Mouse (Mus musculus): Measurements from ENCODE around the gene Pkp3.

Gene Pkp3

DNA sequence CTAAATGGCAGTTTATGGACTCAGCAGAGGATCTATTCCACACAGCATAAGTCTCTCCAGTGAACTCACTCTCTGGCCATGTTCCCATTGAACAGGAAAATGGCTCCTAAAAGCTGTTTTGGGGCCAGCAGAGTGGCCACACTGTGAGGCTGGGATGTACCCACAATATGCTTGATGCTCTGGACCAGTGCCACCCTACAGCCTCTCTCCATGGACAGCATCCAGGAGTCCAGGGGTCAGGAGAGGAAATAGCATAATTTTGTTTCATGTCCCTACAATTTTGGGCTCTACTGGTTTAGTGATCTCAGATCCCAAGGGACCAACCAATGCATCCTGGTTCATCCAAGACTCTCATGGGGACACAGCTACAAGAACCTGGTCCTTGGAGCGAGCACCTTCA, 20.5 kb upstream of the Pkp3 start:
- no peak for DNase-seq (ENCODE audit: low spot score in 2 of 2)

DNA sequence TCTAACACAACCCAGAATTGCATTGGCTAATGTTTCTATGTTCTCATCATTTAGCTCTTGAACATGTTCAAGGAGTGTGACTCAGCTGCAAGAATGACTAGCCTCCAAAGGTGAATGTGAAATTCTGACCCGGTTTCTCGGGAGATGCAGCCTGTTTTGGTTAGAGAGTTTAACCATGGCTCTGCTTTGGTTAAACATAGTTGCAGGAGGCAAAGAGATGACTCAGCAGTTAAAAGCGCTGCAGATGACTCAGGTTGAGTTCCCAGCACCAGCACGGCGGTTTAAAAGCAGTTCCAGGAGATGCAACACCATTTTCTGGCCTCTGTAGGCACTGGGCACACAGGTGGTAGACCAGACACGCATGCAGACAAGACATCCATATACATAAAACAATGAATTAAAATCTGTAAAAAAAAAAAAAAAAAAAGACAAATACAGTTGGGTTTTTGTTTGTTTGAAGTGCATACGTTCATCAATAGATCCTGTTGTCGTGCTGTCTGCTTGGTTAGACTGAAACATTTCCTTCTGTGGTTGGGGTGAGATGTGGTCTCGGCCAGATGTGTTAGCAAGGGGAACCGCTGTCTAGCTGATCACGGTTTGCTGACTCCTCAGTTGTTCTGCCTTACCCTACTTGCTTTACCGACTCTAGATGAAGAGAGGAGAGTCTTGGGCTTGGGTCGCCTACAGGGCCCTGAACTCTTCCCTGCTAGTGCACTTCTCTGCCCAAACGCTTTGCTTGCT, 19.2 kb upstream of the Pkp3 start:
- no peak for DNase-seq (ENCODE audit: low spot score in 2 of 2)

DNA sequence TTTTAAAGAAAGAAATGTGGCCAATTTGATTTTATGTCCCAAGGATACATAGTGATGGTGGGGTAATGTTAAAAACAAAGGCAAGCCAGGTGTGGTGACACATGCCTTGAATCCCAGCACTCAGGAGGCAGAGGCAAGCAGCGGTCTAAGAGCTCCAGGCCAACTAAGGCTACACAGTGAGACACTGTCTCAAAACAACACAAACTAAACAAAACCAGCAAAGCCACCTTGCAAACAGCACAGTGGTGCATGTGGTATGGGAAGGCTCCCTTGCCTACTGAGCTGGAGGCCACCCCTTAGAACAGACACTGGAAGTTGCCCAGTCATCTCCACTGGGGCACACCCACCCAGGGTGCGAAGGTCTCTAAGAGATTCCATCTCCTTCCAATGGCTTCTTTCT, 18.1 kb upstream of the Pkp3 start:
- DNase-seq (ENCODE audit: low spot score in 2 of 2) = no peak

DNA sequence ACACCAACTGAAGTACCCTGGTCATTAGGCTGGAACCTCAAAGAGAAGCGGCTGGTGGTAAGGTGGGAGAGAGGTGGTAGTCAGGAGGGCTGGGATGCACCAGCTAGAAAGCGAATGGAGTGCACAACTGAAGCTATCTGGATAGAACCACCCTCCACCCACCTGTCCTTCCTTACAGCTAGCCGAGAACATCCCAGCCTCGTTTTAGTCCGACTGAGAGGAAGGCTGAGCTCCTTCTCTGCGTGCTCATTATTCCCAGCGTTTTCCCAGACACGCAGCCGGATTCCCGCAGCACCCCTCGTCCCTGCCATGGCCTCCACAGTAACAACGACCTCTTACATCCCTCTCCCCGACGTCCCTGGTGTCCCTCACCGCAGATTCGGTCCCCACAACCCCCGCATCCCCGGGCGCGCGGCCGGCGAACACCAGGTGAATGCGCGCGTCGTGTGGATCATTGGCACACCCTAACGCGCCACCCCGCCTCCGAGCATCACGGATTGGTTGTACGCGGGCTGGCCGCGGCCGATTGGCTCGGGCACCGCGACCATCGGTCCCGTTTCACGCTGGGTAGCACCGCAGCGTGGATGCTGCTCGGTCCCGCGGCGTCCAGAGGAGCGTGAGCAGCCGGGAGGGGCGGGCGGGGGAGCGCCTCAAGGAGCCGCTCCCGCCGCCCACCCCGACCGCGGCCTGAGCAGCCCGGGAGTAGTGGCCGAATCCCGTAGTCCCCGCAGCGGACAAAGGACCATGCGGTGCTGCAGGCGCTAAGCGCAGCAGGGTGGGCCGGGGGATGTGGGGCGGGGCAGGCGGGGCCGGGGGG, 17.4 kb upstream of the Pkp3 start, which contains the start of gene B4galnt4:
B4galnt4 (plus strand) TSS at position 679 of the 817 bp plus-strand sequence.
- peak in 1 of 2 experiments; percentile 30 for DNase-seq (ENCODE audit: low spot score in 2 of 2)

DNA sequence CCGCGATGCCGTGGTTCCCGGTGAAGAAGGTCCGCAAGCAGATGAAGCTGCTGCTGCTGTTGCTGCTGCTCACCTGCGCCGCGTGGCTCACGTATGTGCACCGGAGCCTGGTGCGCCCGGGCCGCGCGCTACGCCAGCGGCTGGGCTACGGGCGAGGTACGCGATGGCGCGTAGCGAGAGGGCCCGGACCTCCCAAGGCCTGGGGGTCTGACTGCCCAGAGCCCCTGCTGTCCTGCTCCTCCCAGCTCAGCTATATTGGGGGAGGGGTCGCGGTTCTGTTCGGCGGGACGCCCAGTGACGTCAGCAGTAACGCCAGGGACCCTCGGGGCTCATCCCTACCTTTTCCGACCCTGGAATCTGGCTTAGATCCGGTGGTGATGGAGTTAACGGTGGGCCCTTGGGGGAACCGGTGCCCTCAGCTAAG, 16.7 kb upstream of the Pkp3 start:
- DNase-seq (ENCODE audit: low spot score in 2 of 2) = no peak

DNA sequence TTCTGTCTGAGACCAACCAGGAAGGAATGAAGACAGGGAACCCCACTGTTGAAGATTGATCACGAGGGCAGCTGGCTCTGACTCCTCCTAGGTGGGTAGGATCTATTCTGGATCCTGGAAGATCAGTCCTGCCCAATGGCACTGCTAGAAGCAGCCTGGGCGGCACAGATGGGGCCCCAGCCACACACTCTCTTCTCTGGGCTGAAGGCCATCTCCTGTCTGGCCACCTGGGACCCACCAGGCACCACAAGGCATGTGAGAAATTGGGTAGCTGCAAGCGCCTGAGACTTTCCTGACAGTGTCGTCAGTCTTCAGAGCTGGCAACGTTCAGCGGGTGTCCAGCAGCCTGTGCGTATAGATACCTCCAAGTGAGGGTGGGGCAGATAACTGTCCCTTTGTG, 15.5 kb upstream of the Pkp3 start:
- DNase-seq (ENCODE audit: low spot score in 2 of 2) = no peak

DNA sequence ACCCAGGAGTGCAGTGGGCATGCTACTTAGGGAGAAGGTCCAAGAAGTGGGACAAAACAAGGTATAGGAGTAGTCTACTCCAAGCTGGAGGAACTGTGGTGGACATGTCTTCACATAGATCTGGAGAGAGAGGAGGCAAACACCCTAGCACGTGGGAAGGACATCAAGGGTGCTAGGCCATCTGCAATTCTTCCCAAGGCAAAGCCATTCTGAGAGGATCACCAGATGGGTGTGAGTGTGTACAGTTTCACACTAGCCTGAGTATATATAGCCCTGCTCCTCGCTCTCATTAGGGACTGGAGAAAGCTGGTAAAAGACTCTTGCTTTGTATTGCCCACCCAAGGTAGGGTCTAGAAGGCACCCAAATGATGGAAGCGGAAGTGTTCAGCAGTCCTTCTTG, 14.7 kb upstream of the Pkp3 start:
- DNase-seq (ENCODE audit: low spot score in 2 of 2) = no peak

DNA sequence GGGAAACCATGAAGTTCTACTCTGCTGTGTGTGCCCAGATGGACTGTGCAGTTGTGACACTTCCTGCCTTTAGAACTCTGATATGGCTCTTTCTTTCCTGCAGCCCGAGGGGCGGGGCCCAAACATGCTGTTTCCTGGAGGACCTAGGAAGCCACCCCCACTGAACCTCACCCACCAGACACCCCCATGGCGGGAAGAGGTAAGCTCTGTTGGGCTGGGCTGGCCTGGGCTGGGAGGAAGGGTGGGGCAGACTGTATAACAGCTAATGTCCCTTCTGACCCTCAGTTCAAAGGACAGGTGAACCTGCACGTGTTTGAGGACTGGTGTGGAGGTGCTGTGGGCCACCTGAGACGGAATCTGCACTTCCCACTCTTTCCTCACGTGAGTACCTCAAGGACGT, 13.8 kb upstream of the Pkp3 start:
- peak in 1 of 2 experiments; percentile 32 for DNase-seq (ENCODE audit: low spot score in 2 of 2)

DNA sequence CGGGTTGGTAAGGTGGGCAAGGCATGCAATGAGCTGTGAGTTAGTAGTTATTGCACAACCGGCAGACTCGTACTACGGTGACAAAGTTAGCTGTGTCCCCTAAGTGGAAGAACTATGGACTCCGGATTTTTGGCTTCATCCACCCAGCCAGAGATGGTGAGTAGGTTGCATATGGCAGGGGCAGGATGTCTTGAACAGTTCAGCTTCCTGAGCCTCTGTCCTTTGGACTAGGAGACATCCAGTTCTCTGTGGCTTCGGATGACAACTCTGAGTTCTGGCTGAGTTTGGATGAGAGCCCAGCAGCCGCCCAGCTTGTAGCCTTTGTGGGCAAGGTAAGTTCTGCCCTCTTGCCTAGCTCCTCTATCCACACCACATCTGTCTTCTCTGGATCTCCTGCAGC, 13.4 kb upstream of the Pkp3 start:
- DNase-seq (ENCODE audit: low spot score in 2 of 2) = no peak

DNA sequence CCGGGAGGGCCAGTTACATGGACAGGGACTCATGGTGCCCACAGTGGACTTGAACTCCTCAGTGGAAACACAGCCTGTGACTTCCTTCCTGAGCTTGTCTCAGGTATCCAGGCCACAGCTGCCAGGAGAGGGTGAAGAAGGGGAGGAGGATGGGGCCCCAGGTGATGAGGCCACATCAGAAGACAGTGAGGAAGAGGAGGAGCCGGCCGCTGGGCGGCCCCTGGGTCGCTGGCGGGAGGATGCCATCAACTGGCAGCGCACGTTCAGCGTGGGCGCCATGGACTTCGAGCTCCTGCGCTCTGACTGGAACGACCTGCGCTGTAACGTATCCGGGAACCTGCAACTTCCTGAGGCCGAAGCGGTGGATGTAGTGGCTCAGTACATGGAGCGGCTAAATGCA, 9.7 kb upstream of the Pkp3 start:
- no peak for DNase-seq (ENCODE audit: low spot score in 2 of 2)

DNA sequence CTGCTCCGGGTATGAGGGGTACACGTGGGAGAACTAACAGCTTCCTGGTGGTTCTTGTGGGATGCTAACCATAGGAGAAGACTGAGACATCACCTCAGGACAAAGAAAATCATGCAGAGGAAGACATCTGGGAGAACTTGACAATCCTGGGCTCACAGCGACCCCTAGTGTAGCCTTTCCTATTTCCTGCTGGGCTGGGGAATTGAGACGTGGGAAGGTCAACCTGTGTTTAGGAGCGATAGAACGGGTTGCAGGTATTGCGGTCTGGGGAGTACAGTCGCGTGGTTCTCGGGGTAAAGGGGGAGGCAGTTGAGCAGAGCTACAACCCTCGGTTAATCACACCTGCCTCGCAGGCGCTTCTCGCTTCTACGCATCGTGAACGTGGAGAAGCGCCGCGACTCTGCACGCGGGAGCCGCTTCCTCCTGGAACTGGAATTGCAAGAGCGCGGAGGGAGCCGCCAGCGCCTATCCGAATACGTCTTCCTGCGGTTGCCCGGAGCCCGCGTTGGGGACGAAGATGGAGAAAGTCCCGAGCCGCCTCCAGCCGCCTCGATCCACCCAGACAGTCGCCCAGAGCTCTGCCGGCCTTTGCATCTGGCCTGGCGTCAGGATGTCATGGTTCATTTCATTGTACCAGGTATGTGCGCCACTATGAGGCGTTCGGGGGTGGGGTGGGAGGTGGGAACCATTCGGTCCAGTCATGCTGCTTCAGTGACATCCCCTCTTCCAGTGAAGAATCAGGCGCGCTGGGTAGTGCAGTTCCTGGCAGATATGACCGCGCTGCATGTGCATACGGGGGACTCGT, 7.8 kb upstream of the Pkp3 start:
- peak; percentile 46 to 47 for DNase-seq (ENCODE audit: low spot score in 2 of 2)

DNA sequence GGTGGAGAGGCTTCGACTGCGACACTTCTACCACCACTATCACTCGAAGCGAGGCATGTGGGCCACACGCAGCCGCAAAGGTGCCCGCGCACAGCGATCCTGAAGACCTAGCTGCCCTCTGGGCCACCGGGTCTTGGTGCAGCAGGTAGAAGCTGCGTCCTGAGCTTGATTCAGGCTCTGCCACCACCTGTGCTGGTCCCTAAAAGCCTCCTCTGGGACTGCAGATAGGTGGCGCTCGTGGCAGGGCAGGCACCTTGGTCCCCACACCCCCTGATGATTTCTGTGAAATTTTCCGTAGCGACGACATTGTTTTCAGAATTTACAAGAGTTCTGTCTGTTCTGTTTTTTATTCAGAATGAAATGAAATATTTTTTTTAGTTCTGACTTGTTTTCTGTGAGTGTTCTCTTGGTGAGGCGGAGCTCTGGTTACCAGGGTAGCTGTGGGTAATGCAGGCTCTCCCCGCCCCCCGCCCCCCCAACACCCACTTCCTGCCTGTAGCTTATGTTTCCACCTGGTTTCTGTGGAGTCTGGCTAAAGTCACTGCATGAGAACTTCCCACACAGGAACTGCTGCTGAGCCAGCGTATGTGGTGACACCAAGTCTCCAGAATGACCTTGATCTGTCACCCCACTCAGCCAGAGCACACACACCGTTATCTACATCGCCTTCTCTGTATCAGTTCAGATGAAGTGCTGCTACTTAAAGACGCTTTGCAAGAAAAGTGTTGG, 5.8 kb upstream of the Pkp3 start:
- DNase-seq (ENCODE audit: low spot score in 2 of 2) = peak; percentile 50 to 52

DNA sequence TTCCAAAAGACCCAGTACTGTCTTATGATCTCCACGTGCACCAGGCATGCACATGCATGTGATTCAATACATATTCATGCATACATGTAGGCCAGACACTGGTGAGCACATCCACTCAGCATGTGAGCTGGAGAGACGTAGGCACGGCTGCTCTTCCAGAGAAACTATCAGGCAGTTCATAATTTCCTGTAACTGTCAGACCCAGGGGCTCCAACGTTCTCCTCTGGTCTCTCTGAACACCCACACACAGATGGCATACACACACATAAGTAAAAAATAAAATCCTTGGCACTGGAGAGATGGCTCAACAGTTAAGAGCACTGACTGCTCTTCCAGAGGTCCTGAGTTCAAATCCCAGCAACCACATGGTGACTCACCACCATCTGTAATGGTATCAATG, 4.2 kb upstream of the Pkp3 start:
- no peak for DNase-seq (ENCODE audit: low spot score in 2 of 2)

DNA sequence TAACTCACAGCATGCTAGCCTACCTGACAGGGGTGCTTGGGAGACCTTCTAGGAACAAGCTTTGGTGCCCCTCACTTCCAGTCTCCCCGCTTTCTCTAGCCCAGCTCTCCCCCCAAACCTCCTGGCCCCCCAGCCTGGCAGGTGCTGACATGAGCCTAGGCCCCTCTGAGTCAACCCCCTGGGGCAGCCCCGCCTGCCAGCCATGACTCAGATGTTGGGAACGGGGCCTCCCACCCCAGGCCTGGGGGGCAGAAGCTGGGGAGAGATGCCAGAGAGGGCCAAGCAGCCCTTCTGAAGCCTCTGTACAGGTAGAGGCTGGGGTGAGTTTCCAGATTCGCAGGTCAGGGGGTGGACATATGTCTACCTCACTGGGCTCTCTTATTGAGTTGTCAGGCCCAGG, 858 bp downstream of the Pkp3 start:
- no peak for DNase-seq (ENCODE audit: low spot score in 2 of 2)

DNA sequence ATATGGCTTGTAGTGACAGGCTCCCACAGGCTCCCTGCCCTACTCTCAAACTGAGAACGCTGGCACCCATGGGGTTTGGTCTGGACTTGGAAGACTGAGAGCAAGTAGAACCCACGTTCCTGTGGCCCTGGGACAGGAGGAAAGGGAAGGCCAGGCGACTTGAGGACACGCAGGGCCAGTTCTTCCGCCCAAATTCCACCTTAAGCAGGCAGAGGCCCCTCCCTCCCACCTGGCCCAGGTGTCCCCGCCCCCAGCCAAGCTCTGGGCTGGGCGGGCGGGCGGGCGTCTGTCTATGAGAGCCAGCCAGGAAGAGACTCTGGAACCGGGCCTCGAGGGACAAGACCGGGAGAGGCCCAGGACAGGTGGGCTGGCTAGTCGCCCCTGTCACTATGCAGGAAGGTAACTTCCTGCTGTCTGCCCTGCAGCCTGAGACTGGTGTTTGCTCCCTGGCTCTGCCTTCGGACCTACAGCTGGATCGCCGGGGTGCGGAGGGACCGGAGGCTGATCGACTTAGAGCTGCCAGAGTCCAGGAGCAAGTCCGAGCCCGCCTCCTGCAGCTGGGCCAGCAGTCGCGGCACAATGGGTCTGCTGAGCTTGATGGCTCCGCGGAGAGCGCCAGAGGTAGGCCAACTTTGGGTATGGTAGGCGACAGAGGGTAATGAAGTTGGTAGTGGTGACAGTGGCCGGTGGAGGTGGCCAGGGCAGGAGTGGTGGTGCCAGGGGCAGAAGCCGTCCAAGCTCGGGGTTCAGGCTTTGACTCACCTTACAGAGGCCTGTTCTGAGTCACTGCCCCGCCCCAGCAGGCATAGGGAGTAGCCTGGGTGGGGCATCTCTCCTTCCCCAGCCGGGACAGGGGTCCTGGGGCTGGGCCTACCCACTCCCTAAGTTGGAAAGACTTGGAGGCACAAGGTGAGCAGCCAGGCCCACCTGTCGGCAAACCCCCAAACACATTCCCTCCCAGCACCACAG, 1.7 kb downstream of the Pkp3 start:
- no peak for DNase-seq (ENCODE audit: low spot score in 2 of 2)

DNA sequence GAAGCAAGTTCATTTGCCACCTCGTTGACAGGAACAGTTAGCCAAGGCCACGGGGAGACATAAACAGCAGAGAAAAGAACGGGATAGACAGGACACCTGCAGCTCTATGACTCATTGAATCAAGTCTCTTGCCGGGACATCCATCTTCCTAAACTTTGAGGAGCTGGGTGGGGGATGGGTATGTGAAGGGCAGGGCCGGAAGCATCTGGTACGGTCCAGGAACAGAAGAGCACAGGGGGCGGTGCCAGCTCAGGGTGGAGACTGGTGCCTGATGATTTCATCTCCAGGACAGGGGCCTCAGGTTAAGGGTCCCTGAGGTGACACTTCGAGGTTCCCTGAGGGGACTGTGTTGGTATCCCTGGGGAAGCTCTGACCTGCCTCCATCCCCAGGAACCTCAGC, 9.9 kb downstream of the Pkp3 start:
- peak; percentile 54 to 56 for DNase-seq (ENCODE audit: low spot score in 2 of 2)

DNA sequence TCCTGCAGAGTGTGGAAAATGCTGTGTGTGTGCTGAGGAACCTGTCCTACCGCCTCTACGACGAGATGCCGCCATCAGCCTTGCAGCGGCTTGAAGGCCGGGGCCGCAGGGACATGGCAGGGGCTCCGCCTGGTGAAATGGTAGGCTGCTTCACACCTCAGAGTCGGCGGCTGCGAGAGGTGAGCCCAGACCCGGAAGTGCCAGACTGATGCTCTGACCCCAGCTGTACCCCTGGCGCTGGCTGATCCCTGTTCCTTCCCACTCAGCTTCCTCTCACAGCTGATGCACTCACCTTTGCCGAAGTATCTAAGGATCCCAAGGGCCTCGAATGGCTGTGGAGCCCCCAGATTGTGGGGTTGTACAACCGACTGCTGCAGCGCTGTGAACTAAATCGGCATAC, 10.5 kb downstream of the Pkp3 start:
- no peak for DNase-seq (ENCODE audit: low spot score in 2 of 2)

DNA sequence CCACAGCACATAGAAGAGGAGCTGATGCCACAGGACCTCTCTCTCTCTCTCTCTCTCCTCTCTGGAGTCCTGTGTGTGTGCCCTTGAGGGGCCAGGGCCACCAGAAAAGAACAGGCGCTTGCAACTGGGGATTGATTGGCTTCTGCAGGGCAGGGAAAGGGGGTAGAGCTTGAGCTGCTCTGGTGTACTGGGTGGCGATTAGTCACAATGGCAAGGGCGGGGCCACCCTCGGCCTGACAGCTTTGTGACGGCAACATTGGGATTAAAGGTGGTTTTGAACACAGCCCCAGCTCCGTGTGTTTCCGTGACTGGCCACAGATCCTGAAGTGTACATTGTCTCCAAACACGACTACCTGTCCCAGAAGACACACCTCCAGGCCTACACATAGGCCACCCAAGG, 12.2 kb downstream of the Pkp3 start:
- no peak for DNase-seq (ENCODE audit: low spot score in 2 of 2)

DNA sequence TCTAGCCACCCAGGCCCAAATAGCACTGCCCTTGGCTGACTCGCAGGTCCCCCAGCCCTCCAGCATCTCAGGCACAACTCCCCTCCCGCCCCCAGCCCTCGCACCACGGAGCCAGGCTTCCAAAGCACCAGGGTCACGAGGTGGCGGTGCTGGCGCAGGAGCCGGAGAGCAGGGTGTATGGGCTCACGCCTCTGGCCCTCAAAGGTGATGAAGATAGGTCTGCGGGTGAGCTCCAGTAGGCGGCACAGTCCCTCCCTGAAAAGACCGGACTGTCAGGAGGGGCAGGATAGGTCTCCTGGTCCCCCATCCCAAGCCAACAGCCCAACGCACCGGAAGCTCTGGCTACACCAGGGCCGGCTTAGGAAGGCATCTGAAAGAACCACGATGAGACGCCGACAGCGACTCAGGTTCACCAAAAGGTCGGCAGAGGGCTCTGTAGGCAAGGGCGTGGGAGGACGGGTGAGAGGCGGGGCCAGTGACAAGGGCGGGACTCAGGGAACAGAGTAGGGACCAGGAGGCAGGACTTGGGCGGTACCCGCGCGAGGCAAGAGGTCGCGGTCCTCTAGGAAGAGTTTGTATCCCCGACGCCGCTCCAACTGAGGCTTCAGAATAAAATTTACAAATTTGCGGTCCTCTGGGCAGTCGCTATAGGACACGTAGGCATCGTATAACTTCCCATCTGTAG, 14.2 kb downstream of the Pkp3 start:
- DNase-seq (ENCODE audit: low spot score in 2 of 2) = peak; percentile 88 to 90

DNA sequence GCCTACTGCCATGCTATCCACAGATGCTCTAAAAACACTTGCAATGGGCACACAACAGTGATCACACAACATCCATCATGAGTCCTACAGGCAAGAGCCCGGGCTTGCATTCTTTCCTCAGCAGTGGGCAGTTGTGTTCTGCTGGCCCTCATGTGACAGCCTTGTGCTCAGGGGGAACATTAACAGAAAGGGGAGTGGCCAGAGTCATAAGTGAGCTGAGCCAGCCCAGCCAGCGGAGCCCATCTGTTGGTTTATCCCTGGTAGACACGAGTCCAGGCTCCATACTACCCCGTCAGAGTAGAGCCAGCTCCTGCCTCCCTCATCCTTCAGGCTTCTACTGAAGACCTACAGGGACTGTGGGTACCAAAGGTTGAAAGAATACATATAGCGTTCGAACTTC, 15.9 kb downstream of the Pkp3 start:
- DNase-seq (ENCODE audit: low spot score in 2 of 2) = no peak
